Mouse (Mus musculus): ENCODE measurements around the gene Polr2g. TPM values are rescaled to one million over a fixed set of nuclear protein-coding genes. Genes with fewer than 3 reads are reported as not detected.
"Not testable (repeated sequence)": the region's sequence is repeated elsewhere in the genome, so short reads cannot be mapped to it uniquely, and the experiment has no call there.

The Polr2g gene
- 30.0 and 32.5 TPM in 2 replicates for total RNA-seq (2017)

GRCm38 (mm10) chr19:8798264-8798946 is at the start of gene Polr2g:
TSS of gene Polr2g (minus strand) at chr19:8798577.
- ATAC-seq (ENCODE audit: extremely low read depth, insufficient number of reproducible peaks, low FRiP score, poor library complexity, severe bottlenecking), result peak; percentile 63

GRCm38 (mm10) chr19:8844371-8845129 is 46.2 kb upstream of the Polr2g start:
- ATAC-seq (ENCODE audit: extremely low read depth, insufficient number of reproducible peaks, low FRiP score, poor library complexity, severe bottlenecking), result peak; percentile 51; the same call in 1 of the 2 replicates

- ATAC-seq (ENCODE audit: extremely low read depth, insufficient number of reproducible peaks, low FRiP score, poor library complexity, severe bottlenecking), result no peak
Observed at GRCm38 (mm10) chr19:8842961-8843360, 44.6 kb upstream of the Polr2g start.

GRCm38 (mm10) chr19:8841012-8841411 is 42.6 kb upstream of the Polr2g start:
- ATAC-seq (ENCODE audit: extremely low read depth, insufficient number of reproducible peaks, low FRiP score, poor library complexity, severe bottlenecking), result no peak

GRCm38 (mm10) chr19:8839908-8840791 is 41.8 kb upstream of the Polr2g start:
- ATAC-seq (ENCODE audit: extremely low read depth, insufficient number of reproducible peaks, low FRiP score, poor library complexity, severe bottlenecking), result peak; percentile 48; the same call in 1 of the 2 replicates

GRCm38 (mm10) chr19:8839103-8839907 is 40.9 kb upstream of the Polr2g start, which contains the start of gene Gng3:
TSS of gene Gng3 (minus strand) at chr19:8839194.
- ATAC-seq (ENCODE audit: extremely low read depth, insufficient number of reproducible peaks, low FRiP score, poor library complexity, severe bottlenecking), result no peak

- no peak for ATAC-seq (ENCODE audit: extremely low read depth, insufficient number of reproducible peaks, low FRiP score, poor library complexity, severe bottlenecking)
Observed at GRCm38 (mm10) chr19:8838041-8838730, 39.8 kb upstream of the Polr2g start.

GRCm38 (mm10) chr19:8837251-8837791 is 38.9 kb upstream of the Polr2g start, which contains the start of gene Bscl2:
TSS of gene Bscl2 (plus strand) at chr19:8837467.
- peak; percentile 67 for ATAC-seq (ENCODE audit: extremely low read depth, insufficient number of reproducible peaks, low FRiP score, poor library complexity, severe bottlenecking)

GRCm38 (mm10) chr19:8836327-8836726 is 38.0 kb upstream of the Polr2g start:
- ATAC-seq (ENCODE audit: extremely low read depth, insufficient number of reproducible peaks, low FRiP score, poor library complexity, severe bottlenecking), result not testable (repeated sequence)

GRCm38 (mm10) chr19:8832971-8833370 is 34.6 kb upstream of the Polr2g start:
- no peak for ATAC-seq (ENCODE audit: extremely low read depth, insufficient number of reproducible peaks, low FRiP score, poor library complexity, severe bottlenecking)

GRCm38 (mm10) chr19:8831262-8831661 is 32.9 kb upstream of the Polr2g start:
- ATAC-seq (ENCODE audit: extremely low read depth, insufficient number of reproducible peaks, low FRiP score, poor library complexity, severe bottlenecking), result no peak

GRCm38 (mm10) chr19:8830664-8831063 is 32.3 kb upstream of the Polr2g start:
- ATAC-seq (ENCODE audit: extremely low read depth, insufficient number of reproducible peaks, low FRiP score, poor library complexity, severe bottlenecking), result no peak

- peak; percentile 53; the same call in 1 of the 2 replicates for ATAC-seq (ENCODE audit: extremely low read depth, insufficient number of reproducible peaks, low FRiP score, poor library complexity, severe bottlenecking)
Observed at GRCm38 (mm10) chr19:8829660-8830059, 31.3 kb upstream of the Polr2g start, which contains the start of gene AC129217.1. TSS of gene AC129217.1 (plus strand) at chr19:8829773.

- ATAC-seq (ENCODE audit: extremely low read depth, insufficient number of reproducible peaks, low FRiP score, poor library complexity, severe bottlenecking), result no peak
Observed at GRCm38 (mm10) chr19:8822696-8823095, 24.3 kb upstream of the Polr2g start.

- ATAC-seq (ENCODE audit: extremely low read depth, insufficient number of reproducible peaks, low FRiP score, poor library complexity, severe bottlenecking), result no peak
Observed at GRCm38 (mm10) chr19:8821146-8821545, 22.8 kb upstream of the Polr2g start.

- ATAC-seq (ENCODE audit: extremely low read depth, insufficient number of reproducible peaks, low FRiP score, poor library complexity, severe bottlenecking), result no peak
Observed at GRCm38 (mm10) chr19:8820424-8820956, 22.1 kb upstream of the Polr2g start.
